Mouse (Mus musculus) right cerebral cortex, postnatal 36 days (tissue): ENCODE results near the gene Gjb5.

Experiments
- DNase-seq, 2 experiments: peaks; one replicate each; pipeline ENCODE4 v3.0.0; 2022; ENCODE audit warnings: low spot score in 2 of 2, mixed read lengths in 1 of 2

Gjb5 gene

GRCm38 (mm10) chr4:127358018-127358417, at the start of gene Gjb5:
TSS of gene Gjb5 (minus strand) at chr4:127358181.
- no peak for DNase-seq

GRCm38 (mm10) chr4:127402614-127403013, 44.6 kb upstream of the Gjb5 start:
- no peak for DNase-seq

GRCm38 (mm10) chr4:127402166-127402565, 44.2 kb upstream of the Gjb5 start:
- DNase-seq, result no peak

GRCm38 (mm10) chr4:127400165-127401145, 42.5 kb upstream of the Gjb5 start:
- no peak for DNase-seq

- no peak for DNase-seq
These were observed 37.6 kb upstream of the Gjb5 start for GRCm38 (mm10) chr4:127395591-127395990.

- peak; percentile 15 to 23 for DNase-seq
These were observed 31.7 kb upstream of the Gjb5 start for GRCm38 (mm10) chr4:127389645-127390044.

- no peak for DNase-seq
These were observed 19.4 kb upstream of the Gjb5 start for GRCm38 (mm10) chr4:127377344-127377743.

GRCm38 (mm10) chr4:127375541-127376177, 17.7 kb upstream of the Gjb5 start:
- no peak for DNase-seq

GRCm38 (mm10) chr4:127374645-127375044, 16.7 kb upstream of the Gjb5 start:
- DNase-seq, result no peak

GRCm38 (mm10) chr4:127373491-127373890, 15.5 kb upstream of the Gjb5 start:
- DNase-seq, result no peak

- no peak for DNase-seq
These were observed 13.6 kb upstream of the Gjb5 start for GRCm38 (mm10) chr4:127371546-127371945.

GRCm38 (mm10) chr4:127370447-127370846, 12.5 kb upstream of the Gjb5 start:
- DNase-seq, result no peak

- peak in 1 of 2 experiments; percentile 21 for DNase-seq
These were observed 10.5 kb upstream of the Gjb5 start for GRCm38 (mm10) chr4:127368379-127368973.

GRCm38 (mm10) chr4:127365834-127366233, 7.9 kb upstream of the Gjb5 start:
- DNase-seq, result no peak

- DNase-seq, result no peak
These were observed 7.5 kb upstream of the Gjb5 start for GRCm38 (mm10) chr4:127365433-127365832.

- no peak for DNase-seq
These were observed 6.5 kb upstream of the Gjb5 start for GRCm38 (mm10) chr4:127364431-127364830.

- DNase-seq, result no peak
These were observed 5.3 kb upstream of the Gjb5 start for GRCm38 (mm10) chr4:127363331-127363730.

GRCm38 (mm10) chr4:127362520-127362919, 4.5 kb upstream of the Gjb5 start:
- no peak for DNase-seq

- no peak for DNase-seq
These were observed 3.2 kb downstream of the Gjb5 start for GRCm38 (mm10) chr4:127354506-127355485.

GRCm38 (mm10) chr4:127353951-127354438, 4.0 kb downstream of the Gjb5 start, which contains the start of gene Gjb4:
TSS of gene Gjb4 (minus strand) at chr4:127354081.
- DNase-seq, result no peak

GRCm38 (mm10) chr4:127352594-127352993, 5.4 kb downstream of the Gjb5 start:
- DNase-seq, result no peak
